Mouse (Mus musculus): ENCODE data around the gene Cldn34c3. TPM values are rescaled to one million over a fixed set of nuclear protein-coding genes. Genes with fewer than 3 reads are reported as not detected.

Cldn34c3 gene
- polyA plus RNA-seq (2014; fragmentation: Illumina TruSeq; extraction: RNeasy Lipid Tissue Mini Kit (QIAGEN cat#74804); ENCODE audit: low read depth, low replicate concordance), result not detected

GRCm38 (mm10) chrX:123793365-123793764 is at the start of gene Cldn34c3:
Cldn34c3 (plus strand) TSS chrX:123793665.

Other genes starting within 250 kb of the Cldn34c3 start
- not detected for gene Cldn34c2, start 212.0 kb upstream of the Cldn34c3 start, polyA plus RNA-seq (2014; fragmentation: Illumina TruSeq; extraction: RNeasy Lipid Tissue Mini Kit (QIAGEN cat#74804); ENCODE audit: low read depth, low replicate concordance)
- not detected for gene Gm17467, start 88.9 kb upstream of the Cldn34c3 start, polyA plus RNA-seq (2014; fragmentation: Illumina TruSeq; extraction: RNeasy Lipid Tissue Mini Kit (QIAGEN cat#74804); ENCODE audit: low read depth, low replicate concordance)

Data from heart, adult 10 weeks (tissue).